Mouse (Mus musculus): ENCODE measurements around the gene Spem1. TPM values are rescaled to one million over a fixed set of nuclear protein-coding genes. Genes with fewer than 3 reads are reported as not detected.

The Spem1 gene
- polyA plus RNA-seq, 1 experiment from 2014 or later: not detected

- Histone ChIP-seq H3K27ac (no peak overlapping the region), H3K4me3 (no peak overlapping the region), H3K27me3 (no peaks in the 10 kb centered on the region), H3K4me1 (peaks cover 34% of the 10 kb centered on the region), H3K4me2 (no peak overlapping the region), H3K9me3 (no peaks in the 10 kb centered on the region), H3K36me3 (peaks cover 45% of the 10 kb centered on the region), H3K9ac (no peak overlapping the region)
- no peak for ATAC-seq (ENCODE audit: borderline replicate concordance, extremely low read depth, low FRiP score, low TSS enrichment)
- 90% methylated on average over 15 of the region's 15 CpGs for WGBS
Observed at GRCm38 (mm10) chr11:69849884-69850283, 27.9 kb upstream of the Spem1 start.

- Histone ChIP-seq H3K9me3 (no peaks in the 10 kb centered on the region), H3K27me3 (no peaks in the 10 kb centered on the region), H3K4me3 (no peak overlapping the region), H3K4me1 (peaks cover 34% of the 10 kb centered on the region), H3K4me2 (no peak overlapping the region), H3K9ac (no peak overlapping the region), H3K27ac (0 out of 2 replicates have a peak overlapping the region, but pooled peaks have one; percentile 24), H3K36me3 (peaks cover 45% of the 10 kb centered on the region)
- 79% methylated on average over 9 of the region's 9 CpGs for WGBS
- ATAC-seq (ENCODE audit: borderline replicate concordance, extremely low read depth, low FRiP score, low TSS enrichment): no peak
Observed at GRCm38 (mm10) chr11:69849128-69849527, 27.1 kb upstream of the Spem1 start.

GRCm38 (mm10) chr11:69848021-69848420, 26.0 kb upstream of the Spem1 start:
- H3K4me2 ChIP-seq: peak overlapping the region; percentile 89
- H3K4me3 ChIP-seq: peak overlapping the region; percentile 64
- H3K27me3 ChIP-seq: no peaks in the 10 kb centered on the region
- H3K36me3 ChIP-seq: peaks cover 45% of the 10 kb centered on the region
- WGBS: 93% methylated on average over 6 of the region's 6 CpGs
- no peak for ATAC-seq (ENCODE audit: borderline replicate concordance, extremely low read depth, low FRiP score, low TSS enrichment)
- H3K9me3 ChIP-seq: no peaks in the 10 kb centered on the region
- no peak overlapping the region for H3K27ac ChIP-seq
- H3K9ac ChIP-seq: no peak overlapping the region
- H3K4me1 ChIP-seq: peaks cover 34% of the 10 kb centered on the region

DNA sequence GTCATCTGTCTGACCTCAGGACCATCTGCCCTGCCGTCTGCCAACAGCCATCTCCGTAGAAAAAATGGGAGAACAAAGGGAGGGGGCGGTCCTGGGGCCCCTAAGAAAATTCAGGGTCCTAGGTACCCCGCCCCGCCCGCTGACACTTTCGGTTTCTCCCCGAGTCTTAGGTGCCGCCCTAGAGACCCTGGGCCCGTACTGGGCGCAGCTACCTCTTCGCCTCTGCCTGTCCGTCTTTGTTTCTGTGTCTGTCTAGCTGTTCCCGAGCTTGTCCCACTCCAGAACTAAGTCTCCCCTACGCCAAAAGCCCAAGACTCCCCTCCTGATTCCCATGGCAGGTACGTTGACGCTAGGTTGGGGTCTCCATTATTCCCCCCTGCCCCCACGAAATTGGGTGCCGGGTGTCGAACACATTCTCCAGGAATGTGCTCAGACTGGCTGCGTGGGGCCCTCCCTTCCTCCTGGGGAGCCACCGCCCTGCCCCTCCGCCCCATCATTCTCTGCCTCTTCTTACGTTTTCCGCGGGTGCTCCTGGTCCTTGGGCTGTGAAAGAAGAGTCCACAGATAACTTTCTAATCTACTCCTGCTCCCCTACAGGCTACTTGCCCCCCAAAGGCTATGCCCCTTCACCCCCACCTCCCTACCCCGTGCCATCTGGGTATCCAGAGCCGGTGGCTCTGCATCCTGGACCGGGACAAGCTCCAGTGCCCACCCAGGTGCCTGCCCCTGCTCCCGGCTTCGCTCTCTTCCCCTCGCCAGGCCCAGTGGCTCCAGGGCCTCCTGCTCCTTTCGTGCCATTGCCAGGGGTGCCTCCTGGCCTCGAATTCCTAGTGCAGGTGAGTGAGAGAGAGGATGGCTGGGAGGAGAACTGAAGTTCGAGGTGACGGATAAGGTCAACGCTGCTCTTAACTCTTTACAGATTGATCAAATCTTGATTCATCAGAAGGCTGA, 25.0 kb upstream of the Spem1 start:
- Histone ChIP-seq H3K9ac (peak overlapping the region; percentile 75), H3K4me1 (peaks cover 27% of the 10 kb centered on the region), H3K36me3 (peaks cover 39% of the 10 kb centered on the region), H3K4me2 (peak overlapping the region; percentile 89), H3K27ac (peak overlapping the region; percentile 97), H3K4me3 (peak overlapping the region; percentile 64), H3K27me3 (no peaks in the 10 kb centered on the region), H3K9me3 (no peaks in the 10 kb centered on the region)
- peak; percentile 41 for ATAC-seq (ENCODE audit: borderline replicate concordance, extremely low read depth, low FRiP score, low TSS enrichment)
- 7% methylated on average over 37 of the region's 37 CpGs for WGBS

GRCm38 (mm10) chr11:69846198-69846680, 24.3 kb upstream of the Spem1 start, which contains the start of gene Plscr3:
TSS of gene Plscr3 (plus strand) at chr11:69846376.
- Histone ChIP-seq H3K9ac (peak within 1 kb of the TSS; percentile 75), H3K27me3 (no peaks in the 10 kb centered on the region), H3K36me3 (peaks cover 32% of the 10 kb centered on the region), H3K4me1 (peaks cover 27% of the 10 kb centered on the region), H3K4me2 (peak within 1 kb of the TSS; percentile 89), H3K9me3 (no peaks in the 10 kb centered on the region), H3K27ac (peak within 1 kb of the TSS; percentile 97), H3K4me3 (peak within 1 kb of the TSS; percentile 64)
- under 1% methylated on average over 38 of the region's 38 CpGs for WGBS
- peak; percentile 96 for ATAC-seq (ENCODE audit: borderline replicate concordance, extremely low read depth, low FRiP score, low TSS enrichment)

DNA sequence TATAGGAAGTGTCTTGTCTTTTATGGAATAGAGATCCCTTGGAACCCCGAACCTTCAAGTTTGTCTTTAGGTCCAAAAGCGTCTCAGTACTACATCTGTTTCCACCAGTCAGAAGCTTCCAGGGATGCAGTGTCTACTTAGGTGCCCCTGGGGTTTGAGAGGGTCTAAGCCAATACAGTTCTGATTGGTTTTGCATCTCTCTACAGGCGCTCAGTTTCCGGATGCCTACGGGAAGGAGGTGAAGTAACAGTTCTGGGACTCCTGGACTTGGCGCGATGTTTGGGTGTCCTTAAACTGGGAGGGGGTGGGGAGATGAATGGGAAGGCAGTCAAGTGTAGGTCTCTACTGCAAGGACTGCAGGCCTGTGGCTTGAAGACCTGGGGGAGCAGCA, 16.7 kb upstream of the Spem1 start:
- 0% methylated on average over 7 of the region's 7 CpGs for WGBS
- H3K9ac ChIP-seq: peak overlapping the region; percentile 68
- peaks cover 38% of the 10 kb centered on the region for H3K4me1 ChIP-seq
- ATAC-seq (ENCODE audit: borderline replicate concordance, extremely low read depth, low FRiP score, low TSS enrichment): peak; percentile 1; the same call in 1 of the 2 replicates
- no peaks in the 10 kb centered on the region for H3K36me3 ChIP-seq
- H3K4me3 ChIP-seq: peak overlapping the region; percentile 71
- peak overlapping the region; percentile 98 for H3K4me2 ChIP-seq
- H3K27ac ChIP-seq: peak overlapping the region; percentile 88
- H3K9me3 ChIP-seq: no peaks in the 10 kb centered on the region
- peaks cover 13% of the 10 kb centered on the region for H3K27me3 ChIP-seq

DNA sequence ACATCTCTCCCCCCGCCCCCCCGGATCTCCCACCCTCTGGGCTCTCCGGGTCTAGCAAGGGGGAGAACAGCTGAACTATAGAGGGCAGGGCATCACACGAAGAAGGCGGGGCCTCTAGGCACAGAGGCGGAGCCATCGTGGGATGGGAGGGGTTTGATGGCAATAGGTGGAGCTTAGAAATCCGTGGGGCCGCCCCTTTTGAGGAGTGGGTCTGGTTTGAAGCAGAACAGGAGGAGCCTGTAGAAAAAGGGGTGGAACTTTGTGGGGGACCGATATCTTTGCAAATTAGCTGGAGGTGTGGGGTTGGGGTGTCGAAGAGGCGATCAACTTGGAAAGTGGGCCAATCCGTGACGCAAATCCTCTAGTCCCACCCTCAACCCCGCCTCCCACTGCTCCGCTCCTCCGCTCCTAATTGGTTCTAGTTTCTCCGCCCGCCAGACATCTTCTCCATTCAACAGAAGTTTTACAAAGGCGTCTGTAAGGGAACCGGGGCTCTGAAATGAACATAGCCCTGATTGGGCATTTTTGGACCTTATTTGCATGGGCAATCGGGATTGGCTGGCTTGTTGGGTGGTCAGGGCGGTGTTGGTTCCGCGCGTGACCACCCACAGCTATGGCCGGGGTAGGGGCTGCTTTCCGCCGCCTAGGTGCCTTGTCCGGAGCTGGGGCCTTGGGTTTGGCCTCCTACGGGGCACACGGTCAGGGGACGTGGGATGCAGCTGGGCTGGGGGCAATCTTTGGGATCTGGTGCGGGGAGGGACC, 16.2 kb upstream of the Spem1 start, which contains the start of gene Tmem256:
Tmem256 (plus strand) TSS at position 563 of the 762 bp plus-strand sequence.
- Histone ChIP-seq H3K4me3 (peak within 1 kb of the TSS; percentile 71), H3K9ac (peak within 1 kb of the TSS; percentile 82), H3K27me3 (peaks cover 19% of the 10 kb centered on the region), H3K27ac (peak within 1 kb of the TSS; percentile 90), H3K4me1 (peaks cover 43% of the 10 kb centered on the region), H3K36me3 (peaks cover 3% of the 10 kb centered on the region; the same call in 1 of the 2 replicates), H3K4me2 (peak within 1 kb of the TSS; percentile 98), H3K9me3 (no peaks in the 10 kb centered on the region)
- under 1% methylated on average over 34 of the region's 34 CpGs for WGBS
- peak; percentile 91 for ATAC-seq (ENCODE audit: borderline replicate concordance, extremely low read depth, low FRiP score, low TSS enrichment)

DNA sequence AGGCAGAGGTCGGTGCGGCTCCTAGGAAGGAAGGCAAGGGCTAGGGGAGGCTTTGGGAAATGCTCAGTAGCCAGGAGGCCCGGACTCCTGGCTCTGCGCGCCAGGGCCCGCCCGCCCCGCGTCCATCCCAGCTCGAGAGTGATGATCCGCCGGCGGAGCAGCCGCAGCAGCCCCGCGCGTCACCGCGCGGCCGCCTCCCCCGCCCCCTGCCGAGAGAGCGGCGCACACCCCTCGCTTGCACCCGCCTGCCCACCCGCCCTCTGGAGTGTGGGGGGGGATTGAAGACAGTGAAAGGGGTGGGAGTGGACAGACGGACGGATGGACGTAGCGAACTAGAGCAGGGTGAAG, 15.6 kb upstream of the Spem1 start, which contains the start of gene Nlgn2:
Nlgn2 (minus strand) TSS at position 181 of the 348 bp plus-strand sequence.
- peak within 1 kb of the TSS; percentile 90 for H3K27ac ChIP-seq
- peak within 1 kb of the TSS; percentile 71 for H3K4me3 ChIP-seq
- peaks cover 20% of the 10 kb centered on the region for H3K27me3 ChIP-seq
- H3K9ac ChIP-seq: peak within 1 kb of the TSS; percentile 82
- H3K4me1 ChIP-seq: peaks cover 43% of the 10 kb centered on the region
- H3K9me3 ChIP-seq: no peaks in the 10 kb centered on the region
- peak within 1 kb of the TSS; percentile 98 for H3K4me2 ChIP-seq
- peaks cover 9% of the 10 kb centered on the region; the same call in 1 of the 2 replicates for H3K36me3 ChIP-seq
- ATAC-seq (ENCODE audit: borderline replicate concordance, extremely low read depth, low FRiP score, low TSS enrichment): peak; percentile 76; the same call in 1 of the 2 replicates
- 1% methylated on average over 32 of the region's 32 CpGs for WGBS

DNA sequence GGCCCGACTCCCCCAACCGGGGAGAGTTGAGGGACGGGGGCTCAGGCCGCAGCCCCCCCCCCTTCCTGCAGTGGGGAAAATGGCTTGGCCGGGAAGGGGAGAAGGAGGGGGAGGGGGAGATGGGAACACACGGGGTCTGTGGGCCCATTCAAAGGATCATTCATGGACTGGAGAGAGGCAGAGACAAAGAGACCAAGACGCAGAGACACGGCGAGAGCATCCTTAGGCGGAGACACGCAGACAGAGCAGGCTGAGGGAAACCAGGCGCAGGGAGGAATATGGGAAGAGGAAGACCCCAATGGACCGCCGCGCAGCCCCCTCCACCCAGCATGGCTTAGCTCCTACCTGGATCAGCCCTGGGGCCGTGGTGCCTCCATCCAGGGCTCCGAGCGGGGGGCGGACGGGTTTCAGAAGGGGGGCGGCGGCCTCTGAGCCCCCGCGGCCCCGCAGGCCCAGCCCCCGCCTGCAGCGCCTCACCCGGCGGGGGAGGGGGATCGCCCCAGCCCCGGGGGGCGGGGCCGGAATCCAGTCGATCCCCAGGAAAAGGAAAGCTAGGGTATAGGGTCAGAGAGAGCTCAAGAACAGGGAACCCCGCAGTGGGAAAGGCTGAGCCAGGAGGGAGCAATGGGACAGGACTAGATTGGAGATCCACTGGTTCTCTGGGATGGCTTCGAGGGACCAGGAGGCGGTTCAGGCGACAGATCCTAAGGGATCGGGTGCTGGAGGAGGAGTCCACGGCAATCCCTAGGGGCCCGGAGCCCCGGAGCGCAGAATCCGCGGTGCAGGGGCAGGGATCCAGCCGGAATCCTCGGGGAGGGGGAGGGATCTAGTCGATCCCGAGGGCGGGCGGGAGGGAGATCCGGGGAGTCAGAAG, 15.0 kb upstream of the Spem1 start:
- Histone ChIP-seq H3K4me2 (peak overlapping the region; percentile 98), H3K4me1 (peaks cover 43% of the 10 kb centered on the region), H3K27me3 (peaks cover 20% of the 10 kb centered on the region), H3K9me3 (no peaks in the 10 kb centered on the region), H3K27ac (peak overlapping the region; percentile 90), H3K4me3 (peak overlapping the region; percentile 71), H3K9ac (peak overlapping the region; percentile 82), H3K36me3 (peaks cover 13% of the 10 kb centered on the region; the same call in 1 of the 2 replicates)
- no peak for ATAC-seq (ENCODE audit: borderline replicate concordance, extremely low read depth, low FRiP score, low TSS enrichment)
- under 1% methylated on average over 41 of the region's 52 CpGs for WGBS

- peak overlapping the region; percentile 98 for H3K4me2 ChIP-seq
- 14% methylated on average over 4 of the region's 4 CpGs for WGBS
- H3K27me3 ChIP-seq: peaks cover 20% of the 10 kb centered on the region
- ATAC-seq (ENCODE audit: borderline replicate concordance, extremely low read depth, low FRiP score, low TSS enrichment): no peak
- peaks cover 13% of the 10 kb centered on the region; the same call in 1 of the 2 replicates for H3K36me3 ChIP-seq
- no peak overlapping the region for H3K27ac ChIP-seq
- peaks cover 43% of the 10 kb centered on the region for H3K4me1 ChIP-seq
- peak overlapping the region; percentile 71 for H3K4me3 ChIP-seq
- H3K9ac ChIP-seq: 0 out of 2 replicates have a peak overlapping the region, but pooled peaks have one; percentile 23
- no peaks in the 10 kb centered on the region for H3K9me3 ChIP-seq
Observed at GRCm38 (mm10) chr11:69835966-69836335, 14.0 kb upstream of the Spem1 start.

All from lung, embryonic 15.5 days (tissue).